Mouse (Mus musculus): ENCODE data around the gene U2af1l4. TPM values are rescaled to one million over a fixed set of nuclear protein-coding genes. Genes with fewer than 3 reads are reported as not detected.
A peak's percentile ranks its signal among the peaks of the same experiment; 100 is the strongest.

Gene U2af1l4
- polyA plus RNA-seq, 1 experiment: 90.9 TPM

DNA sequence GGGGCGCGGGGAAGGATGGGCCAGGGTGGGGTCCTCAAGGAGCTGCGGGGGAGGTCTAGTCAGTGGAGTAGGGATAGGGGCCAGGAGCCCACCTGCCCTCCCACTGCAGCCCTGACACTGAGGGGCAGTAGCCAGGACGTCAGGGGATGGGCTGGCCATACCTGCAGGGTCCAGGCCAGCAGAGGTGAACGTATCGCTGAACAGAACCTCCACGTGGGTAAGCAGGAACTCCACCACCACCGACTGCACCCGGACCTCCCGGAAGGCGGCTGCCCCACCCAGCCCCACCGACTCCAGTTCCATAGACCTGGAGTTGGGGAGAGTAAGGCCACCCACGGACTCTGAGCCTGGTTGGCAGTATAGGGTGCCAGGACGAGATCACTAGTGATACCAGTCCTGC is 36.1 kb upstream of the U2af1l4 start:
- peaks cover 4% of the 10 kb centered on the region for H3K4me1 ChIP-seq (ENCODE audit: control insufficient read depth, insufficient read depth, low read length)
- no peak for TF ChIP-seq POLR2A (IDR thresholded peaks at IDR 0.05; ENCODE audit: extremely low read depth, insufficient read depth, low read length)
- TF ChIP-seq CTCF (IDR thresholded peaks at IDR 0.05; ENCODE audit: extremely low read depth, insufficient read depth, low read length): no peak
- H3K4me3 ChIP-seq (ENCODE audit: insufficient read depth, low read length): no peak overlapping the region
- no peak overlapping the region for H3K27ac ChIP-seq (ENCODE audit: insufficient read depth, low read length)

DNA sequence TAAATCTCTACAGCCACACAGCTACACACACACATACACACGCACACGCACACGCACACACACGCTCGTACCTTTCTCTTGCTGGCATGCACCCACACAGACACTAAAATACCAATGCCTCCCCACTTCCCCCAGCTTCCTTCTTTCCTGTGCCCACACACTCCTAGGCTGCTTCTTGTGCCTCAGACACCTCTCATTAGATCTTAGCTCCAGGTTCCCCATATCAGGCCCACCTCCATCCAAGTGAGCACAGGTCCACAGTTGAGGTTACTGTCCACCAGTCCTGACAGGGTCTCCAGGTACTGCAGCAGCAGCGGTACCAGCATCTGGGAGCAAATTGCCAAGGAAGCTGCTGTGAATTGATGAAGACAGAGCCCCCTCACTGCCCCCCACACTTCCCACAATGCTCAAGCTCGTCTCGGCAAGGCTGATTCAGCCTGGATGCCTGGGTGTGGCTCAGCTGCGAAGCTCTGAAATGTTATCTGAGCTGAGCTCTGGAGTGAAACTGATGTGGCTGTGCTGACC is 31.7 kb upstream of the U2af1l4 start:
- TF ChIP-seq CTCF (IDR thresholded peaks at IDR 0.05; ENCODE audit: extremely low read depth, insufficient read depth, low read length) (no peak), POLR2A (IDR thresholded peaks at IDR 0.05; ENCODE audit: extremely low read depth, insufficient read depth, low read length) (peak; percentile 17; the same call in 1 of the 2 replicates)
- peak overlapping the region; percentile 7; the same call in 1 of the 2 replicates for H3K4me3 ChIP-seq (ENCODE audit: insufficient read depth, low read length)
- H3K4me1 ChIP-seq (ENCODE audit: control insufficient read depth, insufficient read depth, low read length): peaks cover 14% of the 10 kb centered on the region
- H3K27ac ChIP-seq (ENCODE audit: insufficient read depth, low read length): peak overlapping the region; percentile 32

DNA sequence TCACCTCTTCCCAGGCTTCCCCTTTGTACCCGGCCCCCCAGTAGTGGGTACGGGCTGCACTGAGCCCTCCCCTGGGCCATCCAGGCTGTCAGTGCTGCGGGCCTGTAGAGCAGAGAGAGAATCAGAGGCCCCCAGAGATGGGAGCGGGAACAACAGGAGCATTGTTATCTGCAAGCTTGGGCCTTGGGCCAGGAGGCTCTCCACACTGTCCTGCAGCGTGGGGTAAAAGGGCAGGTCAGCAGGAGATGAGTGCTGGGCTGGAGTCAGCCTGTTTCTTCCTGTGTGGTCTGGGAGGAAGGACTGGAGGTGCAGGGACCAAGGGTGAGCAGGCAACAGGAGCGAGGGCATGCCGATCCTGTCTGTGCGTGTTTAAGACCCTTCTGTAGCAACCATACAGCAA is 30.2 kb upstream of the U2af1l4 start:
- H3K27ac ChIP-seq (ENCODE audit: insufficient read depth, low read length): peak overlapping the region; percentile 57
- H3K4me3 ChIP-seq (ENCODE audit: insufficient read depth, low read length): peak overlapping the region; percentile 75
- TF ChIP-seq POLR2A (IDR thresholded peaks at IDR 0.05; ENCODE audit: extremely low read depth, insufficient read depth, low read length): no peak
- no peak for TF ChIP-seq CTCF (IDR thresholded peaks at IDR 0.05; ENCODE audit: extremely low read depth, insufficient read depth, low read length)
- H3K4me1 ChIP-seq (ENCODE audit: control insufficient read depth, insufficient read depth, low read length): peaks cover 14% of the 10 kb centered on the region

DNA sequence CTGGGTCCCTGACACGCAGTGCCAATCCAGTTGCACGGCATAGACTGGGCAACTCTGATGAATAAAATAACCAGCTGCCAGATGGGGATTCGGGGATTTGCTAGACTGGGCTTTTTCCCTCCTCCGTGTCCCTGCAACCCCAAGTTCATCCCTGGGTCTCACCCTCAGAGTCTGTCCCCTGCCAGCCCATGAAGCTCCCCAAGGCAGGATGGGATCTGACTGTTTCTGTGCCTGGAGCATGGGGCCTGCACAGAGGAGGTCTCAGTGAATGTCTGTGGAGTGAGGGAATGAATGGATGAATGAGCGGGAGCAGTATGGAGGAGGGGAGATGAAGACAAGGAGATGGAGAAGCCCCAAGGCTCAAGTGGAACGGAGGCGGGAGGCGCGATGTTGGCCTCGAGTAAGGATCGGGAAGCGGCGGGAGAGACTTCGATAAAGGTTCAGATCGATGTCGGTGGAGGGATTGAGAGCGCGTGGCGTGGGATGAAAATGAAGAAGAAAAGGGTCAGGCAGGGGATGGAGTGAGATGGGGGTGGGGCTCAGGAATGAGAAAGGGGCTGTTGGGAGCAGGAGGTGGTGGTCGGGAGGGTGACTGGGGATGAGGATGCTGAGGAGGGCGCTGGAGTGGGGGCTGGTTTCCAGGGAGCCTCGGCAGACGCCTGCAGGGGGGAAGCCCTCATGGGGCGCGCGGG is 29.0 kb upstream of the U2af1l4 start:
- Histone ChIP-seq H3K27ac (ENCODE audit: insufficient read depth, low read length) (peak overlapping the region; percentile 57), H3K4me3 (ENCODE audit: insufficient read depth, low read length) (peak overlapping the region; percentile 75), H3K4me1 (ENCODE audit: control insufficient read depth, insufficient read depth, low read length) (peaks cover 14% of the 10 kb centered on the region)
- no peak for TF ChIP-seq CTCF (IDR thresholded peaks at IDR 0.05; ENCODE audit: extremely low read depth, insufficient read depth, low read length)
- TF ChIP-seq POLR2A (IDR thresholded peaks at IDR 0.05; ENCODE audit: extremely low read depth, insufficient read depth, low read length): peak; percentile 15; the same call in 1 of the 2 replicates

DNA sequence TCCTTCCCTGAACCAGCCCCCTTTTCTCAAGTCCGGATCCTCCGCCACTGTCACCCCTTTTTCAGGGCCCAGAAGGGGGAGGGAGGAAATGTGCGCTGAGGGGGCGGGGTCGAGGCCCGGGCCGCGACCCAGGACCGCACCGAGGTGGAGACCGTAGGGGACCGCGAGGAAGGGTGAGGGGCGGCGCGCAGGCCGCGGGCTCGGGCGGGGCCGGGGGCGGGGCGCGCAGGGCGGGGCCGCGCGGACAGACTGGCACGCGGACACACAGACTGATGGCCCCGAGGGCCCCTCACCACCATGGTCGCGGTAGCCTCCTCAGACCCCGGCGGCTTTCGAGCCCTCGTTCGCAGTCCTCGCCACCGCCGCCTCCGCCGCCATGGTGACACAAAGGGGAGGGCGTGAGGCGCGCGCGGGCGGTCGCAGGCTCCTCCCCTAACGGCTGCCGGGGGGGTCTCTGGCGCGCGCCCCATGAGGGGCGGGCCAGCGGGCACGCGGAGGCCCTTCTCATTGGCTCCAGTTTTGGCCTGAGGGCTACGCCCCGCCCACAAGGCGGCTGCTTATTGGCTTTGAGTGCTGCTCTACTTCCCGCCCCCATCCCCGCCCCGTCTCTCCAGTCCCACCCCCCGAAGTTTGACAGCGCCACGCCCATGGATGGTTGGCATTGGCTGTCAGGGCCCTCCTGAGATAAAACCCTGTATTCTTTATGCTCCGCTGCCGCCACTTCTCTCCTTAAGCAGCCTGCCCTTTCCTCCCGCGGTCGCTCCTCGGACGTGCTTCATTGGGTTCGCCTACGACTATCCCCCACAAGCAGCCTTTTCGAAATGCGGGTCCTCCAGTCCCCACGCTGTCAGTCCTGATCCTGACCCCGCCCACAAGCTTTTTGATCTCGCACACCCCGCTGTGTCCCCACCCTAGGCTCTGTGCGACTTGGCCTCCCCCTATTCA is 28.2 kb upstream of the U2af1l4 start, which contains the start of gene Arhgap33:
TSS of gene Arhgap33 (minus strand) at position 428 of the 945 bp plus-strand sequence.
- TF ChIP-seq POLR2A (IDR thresholded peaks at IDR 0.05; ENCODE audit: extremely low read depth, insufficient read depth, low read length) (peak; percentile 59; the same call in 1 of the 2 replicates), CTCF (IDR thresholded peaks at IDR 0.05; ENCODE audit: extremely low read depth, insufficient read depth, low read length) (no peak)
- Histone ChIP-seq H3K4me3 (ENCODE audit: insufficient read depth, low read length) (peak within 1 kb of the TSS; percentile 75), H3K4me1 (ENCODE audit: control insufficient read depth, insufficient read depth, low read length) (peaks cover 14% of the 10 kb centered on the region), H3K27ac (ENCODE audit: insufficient read depth, low read length) (peak within 1 kb of the TSS; percentile 57)

DNA sequence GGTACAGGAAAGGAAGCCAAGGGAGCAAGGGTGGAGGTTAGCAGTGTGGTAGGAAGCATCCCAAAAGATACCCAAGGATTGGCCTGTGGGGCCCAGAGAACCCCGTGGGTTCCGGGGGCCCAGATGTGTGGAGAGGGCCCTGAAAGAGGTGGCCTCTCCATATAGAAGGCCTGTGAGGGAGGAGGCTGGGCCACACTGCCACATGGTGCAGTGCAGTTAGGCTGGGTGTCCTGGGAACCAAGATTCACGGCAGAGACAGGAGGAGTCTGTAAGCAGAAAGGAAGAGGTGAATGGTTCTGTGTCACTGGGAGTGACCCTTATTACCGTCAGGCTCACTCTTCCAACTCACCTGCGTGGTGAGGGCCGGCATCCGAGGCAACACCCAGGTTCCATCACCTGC is 22.5 kb upstream of the U2af1l4 start:
- TF ChIP-seq CTCF (IDR thresholded peaks at IDR 0.05; ENCODE audit: extremely low read depth, insufficient read depth, low read length): no peak
- TF ChIP-seq POLR2A (IDR thresholded peaks at IDR 0.05; ENCODE audit: extremely low read depth, insufficient read depth, low read length): no peak
- Histone ChIP-seq H3K27ac (ENCODE audit: insufficient read depth, low read length) (no peak overlapping the region), H3K4me3 (ENCODE audit: insufficient read depth, low read length) (no peak overlapping the region), H3K4me1 (ENCODE audit: control insufficient read depth, insufficient read depth, low read length) (no peaks in the 10 kb centered on the region)

DNA sequence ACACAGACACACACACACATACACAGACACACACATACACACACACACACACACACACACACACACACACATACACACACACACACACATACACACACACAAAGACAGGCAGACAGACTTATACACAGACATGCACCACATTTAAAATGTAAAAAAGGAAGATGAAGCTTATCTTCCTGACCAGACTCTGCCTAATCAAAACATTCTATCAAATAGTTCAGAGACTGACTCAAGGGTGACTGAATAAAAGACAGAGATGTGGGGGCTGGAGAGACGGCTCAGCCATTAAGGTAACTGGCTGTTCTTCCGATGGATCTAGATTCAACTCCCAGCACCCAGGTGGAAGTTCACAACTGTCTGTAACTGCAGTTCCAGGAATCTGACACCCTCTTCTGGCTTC is 18.8 kb upstream of the U2af1l4 start:
- H3K4me1 ChIP-seq (ENCODE audit: control insufficient read depth, insufficient read depth, low read length): no peaks in the 10 kb centered on the region
- no peak for TF ChIP-seq POLR2A (IDR thresholded peaks at IDR 0.05; ENCODE audit: extremely low read depth, insufficient read depth, low read length)
- TF ChIP-seq CTCF (IDR thresholded peaks at IDR 0.05; ENCODE audit: extremely low read depth, insufficient read depth, low read length): no peak
- no peak overlapping the region for H3K27ac ChIP-seq (ENCODE audit: insufficient read depth, low read length)
- H3K4me3 ChIP-seq (ENCODE audit: insufficient read depth, low read length): no peak overlapping the region

DNA sequence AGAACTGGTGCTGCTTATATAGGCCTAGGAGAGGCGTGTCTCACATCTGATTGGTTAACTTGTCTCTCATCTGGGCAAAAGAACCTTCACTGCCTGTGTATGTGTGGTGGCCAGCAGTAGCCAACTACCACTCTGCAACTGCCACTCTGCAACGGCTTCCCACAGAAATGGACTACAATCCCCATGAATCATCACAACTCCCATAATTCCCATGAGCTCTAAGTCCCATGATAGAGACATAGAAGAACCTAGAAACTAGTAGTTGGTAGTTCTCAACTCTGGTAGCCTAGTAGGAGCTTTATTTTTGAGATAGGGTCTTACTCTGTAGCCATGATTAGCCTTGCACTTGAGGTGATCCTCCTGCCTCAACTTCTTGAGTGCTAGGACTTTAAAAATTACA is 13.2 kb upstream of the U2af1l4 start:
- Histone ChIP-seq H3K27ac (ENCODE audit: insufficient read depth, low read length) (no peak overlapping the region), H3K4me3 (ENCODE audit: insufficient read depth, low read length) (no peak overlapping the region), H3K4me1 (ENCODE audit: control insufficient read depth, insufficient read depth, low read length) (no peaks in the 10 kb centered on the region)
- no peak for TF ChIP-seq CTCF (IDR thresholded peaks at IDR 0.05; ENCODE audit: extremely low read depth, insufficient read depth, low read length)
- TF ChIP-seq POLR2A (IDR thresholded peaks at IDR 0.05; ENCODE audit: extremely low read depth, insufficient read depth, low read length): no peak

DNA sequence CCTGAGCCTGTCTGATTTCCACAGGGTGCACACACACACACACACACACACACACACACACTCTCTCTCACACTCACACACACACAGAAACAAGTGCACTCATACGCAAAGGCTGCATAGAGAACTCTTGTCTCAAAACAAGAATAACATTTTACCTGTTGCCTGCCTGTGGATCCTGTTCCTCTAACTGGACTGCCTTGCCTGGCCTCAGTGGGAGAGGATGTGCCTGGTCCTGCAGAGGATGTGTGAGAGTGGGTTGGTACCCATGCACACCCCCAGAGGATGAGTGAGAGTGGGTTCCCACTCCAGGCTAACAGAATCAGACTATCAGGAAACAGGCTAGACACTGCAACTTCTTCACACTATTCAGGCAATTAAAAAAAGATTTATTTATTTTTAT is 12.5 kb upstream of the U2af1l4 start:
- TF ChIP-seq CTCF (IDR thresholded peaks at IDR 0.05; ENCODE audit: extremely low read depth, insufficient read depth, low read length) (no peak), POLR2A (IDR thresholded peaks at IDR 0.05; ENCODE audit: extremely low read depth, insufficient read depth, low read length) (no peak)
- Histone ChIP-seq H3K4me1 (ENCODE audit: control insufficient read depth, insufficient read depth, low read length) (no peaks in the 10 kb centered on the region), H3K4me3 (ENCODE audit: insufficient read depth, low read length) (no peak overlapping the region), H3K27ac (ENCODE audit: insufficient read depth, low read length) (no peak overlapping the region)

Data from cortical plate, adult 2 months (tissue).